Mouse (Mus musculus): Measurements from ENCODE around the gene Itga5. TPM values are rescaled to one million over a fixed set of nuclear protein-coding genes. Genes with fewer than 3 reads are reported as not detected.

The Itga5 gene
- polyA plus RNA-seq, 1 experiment from 2014 or later: 30.0 TPM

DNA sequence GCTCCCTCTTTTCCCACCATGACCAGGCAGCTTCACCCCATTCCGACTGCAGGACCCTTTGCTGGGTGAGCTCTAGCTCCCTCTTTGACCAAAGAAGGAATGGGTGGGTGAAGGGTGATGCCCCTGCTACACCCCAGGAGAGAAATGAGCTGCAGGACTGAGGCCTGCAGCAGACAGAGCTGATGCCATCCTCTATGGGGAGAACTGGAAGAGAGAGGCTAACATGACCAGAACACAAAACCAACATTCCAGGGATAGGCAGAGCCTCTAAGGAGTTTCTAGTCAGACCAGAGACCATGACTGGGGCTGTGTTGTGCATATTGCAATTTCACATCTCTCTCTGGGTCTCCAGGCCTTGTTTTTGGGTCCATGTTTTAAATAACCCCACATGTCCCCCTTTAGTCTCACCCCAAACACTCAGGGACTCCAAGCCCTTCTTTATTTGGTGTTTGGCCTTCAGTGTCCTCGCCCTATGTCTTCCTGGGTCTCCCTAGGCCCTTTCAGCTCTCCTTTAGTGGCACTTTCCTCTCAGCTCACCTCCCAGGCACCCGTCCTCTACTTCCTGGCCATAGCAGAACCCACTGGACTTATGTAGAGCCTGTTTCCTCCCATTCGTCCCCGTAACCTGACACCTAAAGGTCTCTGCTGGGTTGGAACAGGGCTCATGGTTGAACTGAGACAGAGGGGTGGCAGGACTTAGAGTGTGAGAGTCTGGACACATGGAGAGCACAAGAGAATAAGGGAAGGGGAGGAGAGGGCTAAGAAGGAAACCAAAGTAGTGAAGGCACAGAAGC lies 64.8 kb downstream of the Itga5 start:
- Histone ChIP-seq H3K27me3 (replicated peaks; ENCODE audit: insufficient read depth, low read length) (no peaks in the 10 kb centered on the region), H3K36me3 (ENCODE audit: insufficient read depth, low read length) (0 out of 2 replicates have a peak, but pooled peaks cover 3% of the 10 kb centered on the region), H3K4me2 (replicated peaks; ENCODE audit: low read depth, low read length) (no peak overlapping the region), H3K27ac (ENCODE audit: low read length) (peak overlapping the region; percentile 66), H3K4me1 (ENCODE audit: insufficient read depth, low read depth, low read length) (peaks cover 15% of the 10 kb centered on the region; the same call in 1 of the 2 replicates), H3K4me3 (ENCODE audit: low read depth, low read length) (no peak overlapping the region), H3K9ac (replicated peaks; ENCODE audit: low read depth) (no peak overlapping the region), H3K9me3 (ENCODE audit: low read length) (no peaks in the 10 kb centered on the region)
- WGBS: 30% methylated on average over 5 of the region's 5 CpGs
- ATAC-seq (no peak), DNase-seq (ENCODE audit: low spot score) (no peak)
- TF ChIP-seq EP300 (IDR thresholded peaks at IDR 0.05) (no peak), CTCF (IDR thresholded peaks at IDR 0.05) (no peak)

DNA sequence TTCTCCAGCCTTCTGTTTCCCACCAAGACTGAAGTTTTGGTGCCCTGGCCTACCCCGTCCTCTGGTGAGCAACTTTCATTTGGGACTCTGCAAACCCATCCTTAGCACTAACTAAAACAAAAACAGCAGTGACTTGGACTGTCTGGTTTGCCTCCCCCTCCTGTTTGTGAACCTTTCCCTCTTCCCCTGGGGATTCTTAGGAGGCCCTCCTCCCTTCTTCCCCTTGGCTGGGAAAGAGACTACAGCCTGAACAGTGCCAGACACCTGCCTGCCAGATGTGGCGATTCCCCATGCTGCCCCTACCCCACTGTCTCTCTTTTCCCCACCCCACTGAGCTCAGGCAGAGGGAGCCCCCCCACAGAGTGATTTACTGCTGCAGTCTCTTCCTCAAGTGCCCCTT lies 65.5 kb downstream of the Itga5 start:
- no peak for TF ChIP-seq CTCF (IDR thresholded peaks at IDR 0.05)
- TF ChIP-seq EP300 (IDR thresholded peaks at IDR 0.05): no peak
- Histone ChIP-seq H3K27ac (ENCODE audit: low read length) (peak overlapping the region; percentile 86; the same call in 1 of the 2 replicates), H3K9ac (replicated peaks; ENCODE audit: low read depth) (no peak overlapping the region), H3K4me3 (ENCODE audit: low read depth, low read length) (no peak overlapping the region), H3K36me3 (ENCODE audit: insufficient read depth, low read length) (0 out of 2 replicates have a peak, but pooled peaks cover 3% of the 10 kb centered on the region), H3K4me2 (replicated peaks; ENCODE audit: low read depth, low read length) (no peak overlapping the region), H3K4me1 (ENCODE audit: insufficient read depth, low read depth, low read length) (peaks cover 15% of the 10 kb centered on the region; the same call in 1 of the 2 replicates), H3K9me3 (ENCODE audit: low read length) (no peaks in the 10 kb centered on the region), H3K27me3 (replicated peaks; ENCODE audit: insufficient read depth, low read length) (no peaks in the 10 kb centered on the region)
- DNase-seq (ENCODE audit: low spot score) (no peak), ATAC-seq (no peak)
- WGBS: 44% methylated on average over 2 of the region's 2 CpGs

DNA sequence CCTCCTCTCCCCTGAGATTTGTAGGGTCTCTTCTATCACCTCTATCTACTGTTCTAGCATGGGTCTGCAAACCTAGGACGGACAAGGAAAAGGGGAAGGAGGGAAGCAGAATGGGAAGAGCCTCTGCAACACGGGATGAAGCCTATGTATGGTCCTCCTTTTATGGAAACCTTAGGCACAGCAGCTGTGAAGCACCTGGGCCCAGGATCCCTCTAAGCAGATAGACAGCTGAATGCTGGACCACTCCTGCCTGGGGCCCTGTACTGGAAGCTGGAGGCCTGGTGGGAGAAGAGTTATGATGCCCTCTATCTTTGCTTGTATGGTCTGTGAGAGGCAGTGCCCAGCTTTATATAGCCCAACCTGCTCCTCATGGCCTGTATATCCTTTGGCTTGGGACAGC lies 66.0 kb downstream of the Itga5 start:
- no peaks in the 10 kb centered on the region for H3K27me3 ChIP-seq (replicated peaks; ENCODE audit: insufficient read depth, low read length)
- no peak overlapping the region for H3K4me2 ChIP-seq (replicated peaks; ENCODE audit: low read depth, low read length)
- no peak overlapping the region for H3K4me3 ChIP-seq (ENCODE audit: low read depth, low read length)

DNA sequence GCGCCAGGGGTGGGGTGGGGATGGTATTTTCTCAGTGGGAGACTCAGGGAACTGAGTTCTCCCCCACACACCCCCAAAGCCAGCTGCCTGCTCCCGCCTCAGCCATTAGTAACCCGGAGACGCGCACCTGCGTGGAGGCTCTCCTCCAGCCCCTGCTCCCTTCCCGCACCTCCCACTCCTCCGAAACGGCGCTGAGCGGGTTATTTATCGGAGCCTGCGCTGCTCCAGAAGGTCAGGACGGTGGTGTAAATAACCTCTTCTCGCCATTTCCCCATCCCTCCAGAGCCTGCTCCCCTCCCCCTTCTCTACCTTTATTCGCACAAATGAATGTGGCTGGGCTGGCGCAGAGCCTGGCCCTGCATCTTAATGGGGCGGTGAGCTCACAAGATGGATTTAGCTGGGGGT lies 66.5 kb downstream of the Itga5 start:
- 29% methylated on average over 18 of the region's 18 CpGs for WGBS
- no peak overlapping the region for H3K4me3 ChIP-seq (ENCODE audit: low read depth, low read length)
- DNase-seq (ENCODE audit: low spot score) (no peak), ATAC-seq (no peak)
- peak overlapping the region; percentile 86 for H3K27ac ChIP-seq (ENCODE audit: low read length)
- no peaks in the 10 kb centered on the region for H3K27me3 ChIP-seq (replicated peaks; ENCODE audit: insufficient read depth, low read length)
- no peak overlapping the region for H3K4me2 ChIP-seq (replicated peaks; ENCODE audit: low read depth, low read length)
- H3K36me3 ChIP-seq (ENCODE audit: insufficient read depth, low read length): 0 out of 2 replicates have a peak, but pooled peaks cover 3% of the 10 kb centered on the region
- H3K4me1 ChIP-seq (ENCODE audit: insufficient read depth, low read depth, low read length): peaks cover 15% of the 10 kb centered on the region; the same call in 1 of the 2 replicates
- no peak overlapping the region for H3K9ac ChIP-seq (replicated peaks; ENCODE audit: low read depth)
- TF ChIP-seq EP300 (IDR thresholded peaks at IDR 0.05) (no peak), CTCF (IDR thresholded peaks at IDR 0.05) (no peak)
- no peaks in the 10 kb centered on the region for H3K9me3 ChIP-seq (ENCODE audit: low read length)

More for the DNA sequence above, 66.0 kb downstream of the Itga5 start:
- ATAC-seq (no peak), DNase-seq (ENCODE audit: low spot score) (no peak)
- TF ChIP-seq EP300 (IDR thresholded peaks at IDR 0.05) (no peak), CTCF (IDR thresholded peaks at IDR 0.05) (no peak)
- no peak overlapping the region for H3K9ac ChIP-seq (replicated peaks; ENCODE audit: low read depth)
- peak overlapping the region; percentile 86; the same call in 1 of the 2 replicates for H3K27ac ChIP-seq (ENCODE audit: low read length)
- H3K4me1 ChIP-seq (ENCODE audit: insufficient read depth, low read depth, low read length): peaks cover 15% of the 10 kb centered on the region; the same call in 1 of the 2 replicates
- WGBS: 16% methylated on average over 2 of the region's 2 CpGs
- 0 out of 2 replicates have a peak, but pooled peaks cover 3% of the 10 kb centered on the region for H3K36me3 ChIP-seq (ENCODE audit: insufficient read depth, low read length)
- no peaks in the 10 kb centered on the region for H3K9me3 ChIP-seq (ENCODE audit: low read length)

DNA sequence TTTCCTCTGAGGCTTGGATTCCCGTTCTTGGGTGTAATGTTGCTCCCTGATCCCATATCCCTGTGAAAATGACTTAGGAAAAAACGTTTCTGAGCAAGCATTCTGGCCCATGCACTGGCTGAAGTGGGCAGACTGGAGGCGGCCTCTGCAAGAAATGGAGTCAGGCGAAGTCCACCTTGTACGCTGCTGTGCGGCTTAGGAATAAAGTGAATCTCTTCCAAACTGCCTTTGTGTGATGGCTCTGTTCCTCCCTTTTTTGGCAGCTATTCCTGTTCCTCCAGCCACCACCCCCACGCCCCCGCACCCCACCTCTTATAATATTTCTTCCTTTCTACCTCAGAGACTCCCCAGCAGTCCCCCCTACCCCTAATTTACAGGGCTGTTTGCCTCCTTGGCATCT lies 66.9 kb downstream of the Itga5 start:
- no peak overlapping the region for H3K4me3 ChIP-seq (ENCODE audit: low read depth, low read length)
- no peak overlapping the region for H3K9ac ChIP-seq (replicated peaks; ENCODE audit: low read depth)
- WGBS: 43% methylated on average over 8 of the region's 8 CpGs
- no peak overlapping the region for H3K4me2 ChIP-seq (replicated peaks; ENCODE audit: low read depth, low read length)
- H3K9me3 ChIP-seq (ENCODE audit: low read length): no peaks in the 10 kb centered on the region
- TF ChIP-seq CTCF (IDR thresholded peaks at IDR 0.05): no peak
- no peak for TF ChIP-seq EP300 (IDR thresholded peaks at IDR 0.05)
- peak overlapping the region; percentile 86 for H3K27ac ChIP-seq (ENCODE audit: low read length)
- no peaks in the 10 kb centered on the region for H3K27me3 ChIP-seq (replicated peaks; ENCODE audit: insufficient read depth, low read length)
- H3K4me1 ChIP-seq (ENCODE audit: insufficient read depth, low read depth, low read length): peaks cover 15% of the 10 kb centered on the region; the same call in 1 of the 2 replicates
- DNase-seq (ENCODE audit: low spot score) (no peak), ATAC-seq (no peak)
- 0 out of 2 replicates have a peak, but pooled peaks cover 3% of the 10 kb centered on the region for H3K36me3 ChIP-seq (ENCODE audit: insufficient read depth, low read length)

DNA sequence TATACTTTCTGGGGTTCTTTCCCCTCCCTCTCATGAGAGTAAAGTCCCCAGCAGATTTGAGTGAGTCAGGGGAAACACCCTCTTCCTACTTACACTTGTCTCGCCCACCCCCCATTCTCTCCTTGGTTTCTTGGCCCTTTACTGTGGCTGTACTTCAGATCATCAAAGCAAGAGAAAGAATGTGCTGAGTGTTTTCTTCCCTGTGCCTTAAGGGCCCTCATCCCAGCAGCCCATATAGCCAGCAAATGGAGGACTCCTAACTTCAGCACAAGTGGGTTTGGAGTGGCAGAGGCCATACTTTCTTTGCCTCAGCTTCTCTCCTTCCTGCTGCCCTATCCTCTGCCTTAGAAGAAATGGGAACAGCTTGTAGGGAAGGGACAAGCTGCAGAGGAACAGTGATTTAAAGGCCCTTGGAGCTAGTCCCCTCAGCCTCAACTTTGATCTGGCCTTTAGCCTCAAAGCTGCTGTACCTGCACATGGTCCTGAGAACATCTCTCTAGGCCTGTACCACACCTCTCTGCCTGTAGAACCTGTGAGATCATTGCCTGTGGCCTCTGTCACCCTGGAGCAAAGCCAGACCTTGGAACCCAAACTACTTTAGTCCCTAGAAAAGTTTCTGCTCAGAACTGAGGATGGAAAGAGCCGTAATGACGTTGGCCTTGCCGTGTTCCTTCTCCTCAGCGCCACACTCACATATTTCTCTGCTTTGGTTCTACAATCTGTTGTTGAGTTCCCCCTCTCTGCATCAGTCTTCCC lies 67.5 kb downstream of the Itga5 start:
- H3K4me2 ChIP-seq (replicated peaks; ENCODE audit: low read depth, low read length): no peak overlapping the region
- 58% methylated on average over 5 of the region's 5 CpGs for WGBS

More for the DNA sequence above, 67.5 kb downstream of the Itga5 start:
- Histone ChIP-seq H3K9ac (replicated peaks; ENCODE audit: low read depth) (no peak overlapping the region), H3K9me3 (ENCODE audit: low read length) (no peaks in the 10 kb centered on the region), H3K27me3 (replicated peaks; ENCODE audit: insufficient read depth, low read length) (no peaks in the 10 kb centered on the region), H3K36me3 (ENCODE audit: insufficient read depth, low read length) (0 out of 2 replicates have a peak, but pooled peaks cover 3% of the 10 kb centered on the region), H3K27ac (ENCODE audit: low read length) (peak overlapping the region; percentile 86), H3K4me1 (ENCODE audit: insufficient read depth, low read depth, low read length) (peaks cover 10% of the 10 kb centered on the region; the same call in 1 of the 2 replicates), H3K4me3 (ENCODE audit: low read depth, low read length) (no peak overlapping the region)
- DNase-seq (ENCODE audit: low spot score) (peak; percentile 90), ATAC-seq (peak; percentile 91)
- TF ChIP-seq EP300 (IDR thresholded peaks at IDR 0.05) (peak; percentile 92), CTCF (IDR thresholded peaks at IDR 0.05) (no peak)

Data from lung, postnatal 0 days (tissue).